Mouse (Mus musculus): ENCODE measurements around the gene Inpp5d. TPM values are rescaled to one million over a fixed set of nuclear protein-coding genes. Genes with fewer than 3 reads are reported as not detected.

Inpp5d gene
- polyA plus RNA-seq, 1 experiment = 202 TPM

GRCm38 (mm10) chr1:87709020-87709419 is 88.9 kb downstream of the Inpp5d start:
- TF ChIP-seq CTCF (IDR thresholded peaks at IDR 0.05; ENCODE audit: low read depth, low read length) (no peak), POLR2A (IDR thresholded peaks at IDR 0.05; ENCODE audit: borderline replicate concordance, low read depth, low read length) (no peak)
- Histone ChIP-seq H3K4me3 (ENCODE audit: insufficient read depth, low read length) (no peak overlapping the region), H3K4me1 (ENCODE audit: control insufficient read depth, insufficient read depth, low read length) (no peaks in the 10 kb centered on the region), H3K27ac (ENCODE audit: insufficient read depth, low read depth, low read length) (no peak overlapping the region)

GRCm38 (mm10) chr1:87709661-87710270 is 89.7 kb downstream of the Inpp5d start:
- Histone ChIP-seq H3K27ac (ENCODE audit: insufficient read depth, low read depth, low read length) (no peak overlapping the region), H3K4me3 (ENCODE audit: insufficient read depth, low read length) (no peak overlapping the region), H3K4me1 (ENCODE audit: control insufficient read depth, insufficient read depth, low read length) (no peaks in the 10 kb centered on the region)
- TF ChIP-seq POLR2A (IDR thresholded peaks at IDR 0.05; ENCODE audit: borderline replicate concordance, low read depth, low read length) (no peak), CTCF (IDR thresholded peaks at IDR 0.05; ENCODE audit: low read depth, low read length) (no peak)

- TF ChIP-seq POLR2A (IDR thresholded peaks at IDR 0.05; ENCODE audit: borderline replicate concordance, low read depth, low read length) (no peak), CTCF (IDR thresholded peaks at IDR 0.05; ENCODE audit: low read depth, low read length) (no peak)
- no peak overlapping the region for H3K27ac ChIP-seq (ENCODE audit: insufficient read depth, low read depth, low read length)
- no peak overlapping the region for H3K4me3 ChIP-seq (ENCODE audit: insufficient read depth, low read length)
- H3K4me1 ChIP-seq (ENCODE audit: control insufficient read depth, insufficient read depth, low read length) = no peaks in the 10 kb centered on the region
These were observed 92.0 kb downstream of the Inpp5d start for GRCm38 (mm10) chr1:87711938-87712613.

GRCm38 (mm10) chr1:87712614-87712971 is 92.5 kb downstream of the Inpp5d start:
- H3K4me1 ChIP-seq (ENCODE audit: control insufficient read depth, insufficient read depth, low read length) = no peaks in the 10 kb centered on the region
- TF ChIP-seq CTCF (IDR thresholded peaks at IDR 0.05; ENCODE audit: low read depth, low read length) = no peak
- TF ChIP-seq POLR2A (IDR thresholded peaks at IDR 0.05; ENCODE audit: borderline replicate concordance, low read depth, low read length) = no peak
- H3K27ac ChIP-seq (ENCODE audit: insufficient read depth, low read depth, low read length) = no peak overlapping the region
- H3K4me3 ChIP-seq (ENCODE audit: insufficient read depth, low read length) = no peak overlapping the region

- TF ChIP-seq POLR2A (IDR thresholded peaks at IDR 0.05; ENCODE audit: borderline replicate concordance, low read depth, low read length) (no peak), CTCF (IDR thresholded peaks at IDR 0.05; ENCODE audit: low read depth, low read length) (no peak)
These were observed 101.3 kb downstream of the Inpp5d start for GRCm38 (mm10) chr1:87721382-87721781.

GRCm38 (mm10) chr1:87722081-87722480 is 102.0 kb downstream of the Inpp5d start:
- TF ChIP-seq POLR2A (IDR thresholded peaks at IDR 0.05; ENCODE audit: borderline replicate concordance, low read depth, low read length) = no peak
- no peak for TF ChIP-seq CTCF (IDR thresholded peaks at IDR 0.05; ENCODE audit: low read depth, low read length)
- Histone ChIP-seq H3K27ac (ENCODE audit: insufficient read depth, low read depth, low read length) (no peak overlapping the region), H3K4me3 (ENCODE audit: insufficient read depth, low read length) (no peak overlapping the region), H3K4me1 (ENCODE audit: control insufficient read depth, insufficient read depth, low read length) (peaks cover 7% of the 10 kb centered on the region)

More at GRCm38 (mm10) chr1:87721382-87721781, 101.3 kb downstream of the Inpp5d start:
- Histone ChIP-seq H3K4me1 (ENCODE audit: control insufficient read depth, insufficient read depth, low read length) (peaks cover 7% of the 10 kb centered on the region), H3K27ac (ENCODE audit: insufficient read depth, low read depth, low read length) (no peak overlapping the region), H3K4me3 (ENCODE audit: insufficient read depth, low read length) (no peak overlapping the region)

GRCm38 (mm10) chr1:87723351-87723750 is 103.2 kb downstream of the Inpp5d start:
- Histone ChIP-seq H3K4me1 (ENCODE audit: control insufficient read depth, insufficient read depth, low read length) (peaks cover 7% of the 10 kb centered on the region), H3K27ac (ENCODE audit: insufficient read depth, low read depth, low read length) (no peak overlapping the region), H3K4me3 (ENCODE audit: insufficient read depth, low read length) (no peak overlapping the region)
- TF ChIP-seq CTCF (IDR thresholded peaks at IDR 0.05; ENCODE audit: low read depth, low read length) (no peak), POLR2A (IDR thresholded peaks at IDR 0.05; ENCODE audit: borderline replicate concordance, low read depth, low read length) (no peak)

- no peak overlapping the region for H3K27ac ChIP-seq (ENCODE audit: insufficient read depth, low read depth, low read length)
- H3K4me3 ChIP-seq (ENCODE audit: insufficient read depth, low read length) = no peak overlapping the region
- peaks cover 5% of the 10 kb centered on the region for H3K4me1 ChIP-seq (ENCODE audit: control insufficient read depth, insufficient read depth, low read length)
- TF ChIP-seq CTCF (IDR thresholded peaks at IDR 0.05; ENCODE audit: low read depth, low read length) = no peak
These were observed 109.0 kb downstream of the Inpp5d start for GRCm38 (mm10) chr1:87729070-87729469.

- Histone ChIP-seq H3K27ac (ENCODE audit: insufficient read depth, low read depth, low read length) (no peak overlapping the region), H3K4me1 (ENCODE audit: control insufficient read depth, insufficient read depth, low read length) (peaks cover 5% of the 10 kb centered on the region), H3K4me3 (ENCODE audit: insufficient read depth, low read length) (no peak overlapping the region)
- TF ChIP-seq CTCF (IDR thresholded peaks at IDR 0.05; ENCODE audit: low read depth, low read length) (no peak), POLR2A (IDR thresholded peaks at IDR 0.05; ENCODE audit: borderline replicate concordance, low read depth, low read length) (no peak)
These were observed 109.7 kb downstream of the Inpp5d start for GRCm38 (mm10) chr1:87729850-87730249.

GRCm38 (mm10) chr1:87730271-87730670 is 110.2 kb downstream of the Inpp5d start:
- Histone ChIP-seq H3K27ac (ENCODE audit: insufficient read depth, low read depth, low read length) (no peak overlapping the region), H3K4me3 (ENCODE audit: insufficient read depth, low read length) (no peak overlapping the region), H3K4me1 (ENCODE audit: control insufficient read depth, insufficient read depth, low read length) (peaks cover 5% of the 10 kb centered on the region)
- TF ChIP-seq POLR2A (IDR thresholded peaks at IDR 0.05; ENCODE audit: borderline replicate concordance, low read depth, low read length) = no peak
- TF ChIP-seq CTCF (IDR thresholded peaks at IDR 0.05; ENCODE audit: low read depth, low read length) = no peak
